19 mouse cellular contexts compared by ENCODE assay signal in genomic region chr6:61567967-61568366, GRCm38 (mm10).
"Had no signal": no experiment of that assay in that cellular context is flagged by ENCODE, and none has a peak within 500 bp of the region (broad histone marks: within the 10 kb centered on the region; RNA-seq: fewer than 3 reads in every experiment).

No protein-coding gene starts in this region.

- H3K36me3 ChIP-seq: limb, embryonic 13.5 days; liver, embryonic 15.5 days; midbrain, embryonic 10.5 days; neural tube, embryonic 15.5 days had no signal

- H3K4me1 ChIP-seq: limb, embryonic 13.5 days; liver, embryonic 15.5 days; midbrain, embryonic 10.5 days; neural tube, embryonic 15.5 days had no signal

- ATAC-seq: lung, postnatal 0 days had no signal

- H3K9ac ChIP-seq: limb, embryonic 13.5 days; liver, embryonic 15.5 days; neural tube, embryonic 15.5 days had no signal

- H3K4me3 ChIP-seq: layer of hippocampus, adult 2 months; limb, embryonic 13.5 days; liver, embryonic 15.5 days; midbrain, embryonic 10.5 days; myocyte; neural tube, embryonic 15.5 days had no signal

- DNase-seq: kidney, adult 9 months; kidney, postnatal 36 days; left cerebral cortex, postnatal 4 days; lung, adult 2 months; lung, postnatal 4 days; right cerebral cortex, adult 18-20 months; right cerebral cortex, postnatal 25 days; thymus, adult 18-20 months; thymus, postnatal 14 days had no signal

- H3K9me3 ChIP-seq: limb, embryonic 13.5 days; liver, embryonic 15.5 days; midbrain, embryonic 10.5 days; neural tube, embryonic 15.5 days had no signal

- H3K27me3 ChIP-seq: limb, embryonic 13.5 days; liver, embryonic 15.5 days; neural tube, embryonic 15.5 days had no signal

- H3K27ac ChIP-seq: kidney, postnatal 0 days; layer of hippocampus, adult 2 months; limb, embryonic 13.5 days; liver, embryonic 15.5 days; midbrain, embryonic 10.5 days; neural tube, embryonic 15.5 days; stomach, postnatal 0 days had no signal

- H3K4me2 ChIP-seq: limb, embryonic 13.5 days; liver, embryonic 11.5 days; liver, embryonic 15.5 days; neural tube, embryonic 15.5 days had no signal
